Mouse (Mus musculus) kidney, embryonic 14.5 days (tissue): ENCODE data around the gene Ppp1r15b. TPM values are rescaled to one million over a fixed set of nuclear protein-coding genes. Genes with fewer than 3 reads are reported as not detected.
A peak's percentile ranks its signal among the peaks of the same experiment; 100 is the strongest.

Experiments used
- ATAC-seq: fragments of 200-750 bp; cut with Nextera tagmentation; 2 replicates; pipeline ENCODE4 v1.8.0; 2017; ENCODE audit warnings: moderate number of reproducible peaks, mild to moderate bottlenecking, moderate TSS enrichment, moderate library complexity; ENCODE audit not compliant: low FRiP score, low TSS enrichment
- H3K27ac ChIP-seq: fragments of 300-500 bp; sonication (generic); 2 replicates; pipeline ENCODE4 v1.5.1; 2014; ENCODE audit warnings: low read depth, mild to moderate bottlenecking, low read length, moderate library complexity, mixed read lengths
- H3K27me3 ChIP-seq: fragments of 300-500 bp; sonication (generic); 2 replicates; pipeline ENCODE4 v1.6.1; 2014; ENCODE audit warnings: mild to moderate bottlenecking, low read length; ENCODE audit not compliant: control insufficient read depth, insufficient read depth
- H3K36me3 ChIP-seq: fragments of 300-500 bp; sonication (generic); 2 replicates; pipeline ENCODE4 v1.6.1; 2014; ENCODE audit warnings: low read length, mixed read lengths; ENCODE audit not compliant: control insufficient read depth, insufficient read depth
- H3K4me1 ChIP-seq: fragments of 300-500 bp; sonication (generic); 2 replicates; pipeline ENCODE4 v1.6.1; 2014; ENCODE audit warnings: low read length, mixed read lengths; ENCODE audit not compliant: control insufficient read depth, insufficient read depth
- H3K4me2 ChIP-seq: fragments of 300-500 bp; sonication (generic); replicated peaks from 2 replicates; pipeline ENCODE4 v1.6.1; 2014; ENCODE audit warnings: low read depth, mild to moderate bottlenecking, low read length
- H3K4me3 ChIP-seq: fragments of 300-500 bp; sonication (generic); 2 replicates; pipeline ENCODE4 v1.5.1; 2014; ENCODE audit warnings: mild to moderate bottlenecking, low read length
- H3K9ac ChIP-seq: fragments of 300-500 bp; sonication (generic); 2 replicates; pipeline ENCODE4 v1.6.1; 2014; ENCODE audit warnings: low read depth, mild to moderate bottlenecking, low read length, moderate library complexity
- H3K9me3 ChIP-seq: fragments of 300-500 bp; sonication (generic); 2 replicates; pipeline ENCODE4 v1.6.1; 2016; ENCODE audit warnings: low read length; ENCODE audit not compliant: control insufficient read depth
- WGBS: fragments of 180-500 bp; shearing (Covaris S2); extraction: QIAGEN DNeasy Blood & Tissue Kit; methylation state at CpG from one replicate; pipeline ENCODE4 v1.1.7; 2014; 5-methylcytosine and 5-hydroxymethylcytosine counted together
- polyA plus RNA-seq: library from polyadenylated mRNA; unstranded; fragments of >200 nt; fragmentation: Nextera tagmentation; extraction: Ambion mirVana; gene quantifications from 2 replicates; pipeline ENCODE4 v1.2.1, GENCODE M21; 2014

The Ppp1r15b gene
- polyA plus RNA-seq, 1 experiment from 2014 or later, result 49.4 TPM

DNA sequence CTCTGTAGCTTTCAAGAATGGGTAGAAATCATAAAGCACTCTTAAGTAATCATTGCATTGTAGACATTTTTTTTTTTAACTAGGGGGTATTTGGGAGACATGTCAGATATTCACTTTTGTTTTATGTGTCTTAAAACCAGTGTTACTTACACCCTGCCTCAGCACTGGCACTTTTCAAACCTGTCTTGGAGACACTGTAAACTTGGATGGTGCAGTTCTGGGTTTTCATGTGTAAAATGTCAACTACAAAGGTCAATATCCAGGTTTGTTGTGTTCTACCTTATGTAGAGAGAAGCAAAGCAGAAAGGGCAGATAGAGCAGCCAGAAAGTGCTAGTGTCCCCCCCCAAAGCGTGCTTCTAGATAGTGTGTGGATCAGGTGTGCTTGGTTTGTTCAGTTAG is 7.5 kb downstream of the Ppp1r15b start:
- no peak for ATAC-seq
- no peak overlapping the region for H3K27ac ChIP-seq
- H3K4me1 ChIP-seq, result peaks cover 8% of the 10 kb centered on the region
- no peak overlapping the region for H3K4me2 ChIP-seq
- no peak overlapping the region for H3K9ac ChIP-seq
- WGBS, result 89% methylated on average over 1 of the region's 1 CpGs
- H3K36me3 ChIP-seq, result peaks cover 56% of the 10 kb centered on the region
- H3K9me3 ChIP-seq, result no peaks in the 10 kb centered on the region
- H3K4me3 ChIP-seq, result no peak overlapping the region
- H3K27me3 ChIP-seq, result no peaks in the 10 kb centered on the region

- ATAC-seq, result peak; percentile 80
- no peak overlapping the region for H3K9ac ChIP-seq
- H3K4me2 ChIP-seq, result no peak overlapping the region
- H3K27me3 ChIP-seq, result no peaks in the 10 kb centered on the region
- 62% methylated on average over 22 of the region's 22 CpGs for WGBS
- H3K9me3 ChIP-seq, result peaks cover 3% of the 10 kb centered on the region; the same call in 1 of the 2 replicates
- no peaks in the 10 kb centered on the region for H3K4me1 ChIP-seq
- no peaks in the 10 kb centered on the region; the same call in 1 of the 2 replicates for H3K36me3 ChIP-seq
- no peak overlapping the region for H3K27ac ChIP-seq
- H3K4me3 ChIP-seq, result no peak overlapping the region
These were observed 15.4 kb downstream of the Ppp1r15b start for GRCm38 (mm10) chr1:133146014-133147009.

- Histone ChIP-seq H3K36me3 (no peaks in the 10 kb centered on the region), H3K27ac (no peak overlapping the region), H3K9me3 (peaks cover 3% of the 10 kb centered on the region; the same call in 1 of the 2 replicates), H3K9ac (no peak overlapping the region), H3K4me1 (no peaks in the 10 kb centered on the region), H3K4me3 (no peak overlapping the region), H3K4me2 (no peak overlapping the region), H3K27me3 (no peaks in the 10 kb centered on the region)
- ATAC-seq, result no peak
- WGBS, result 79% methylated on average over 5 of the region's 5 CpGs
These were observed 16.4 kb downstream of the Ppp1r15b start for GRCm38 (mm10) chr1:133147324-133147723.

GRCm38 (mm10) chr1:133148122-133148521 is 17.2 kb downstream of the Ppp1r15b start:
- no peak for ATAC-seq

DNA sequence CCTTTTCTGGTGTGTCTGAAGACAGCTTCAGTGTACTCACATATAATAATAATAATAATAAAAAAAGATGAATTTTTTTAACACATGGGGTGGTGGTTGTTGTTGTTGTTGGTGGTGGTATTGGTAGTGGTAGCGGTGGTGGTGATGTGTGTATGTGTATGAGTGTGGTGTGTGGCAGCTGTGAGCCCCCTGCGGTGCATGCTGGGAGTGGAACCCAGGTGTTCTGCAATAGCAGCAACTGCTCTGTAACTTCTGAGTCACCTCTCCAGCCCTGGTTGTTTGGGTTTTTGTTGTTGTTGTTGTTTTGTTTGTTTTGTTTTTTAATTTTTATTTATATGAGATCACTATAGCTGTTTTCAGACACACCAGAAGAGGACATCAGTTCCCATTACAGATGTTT is 19.6 kb downstream of the Ppp1r15b start:
- 89% methylated on average over 2 of the region's 2 CpGs for WGBS
- Histone ChIP-seq H3K4me1 (no peaks in the 10 kb centered on the region), H3K36me3 (no peaks in the 10 kb centered on the region), H3K4me3 (no peak overlapping the region), H3K9ac (no peak overlapping the region), H3K27me3 (no peaks in the 10 kb centered on the region), H3K4me2 (no peak overlapping the region), H3K27ac (no peak overlapping the region), H3K9me3 (peaks cover 3% of the 10 kb centered on the region; the same call in 1 of the 2 replicates)
- no peak for ATAC-seq

More at GRCm38 (mm10) chr1:133148122-133148521, 17.2 kb downstream of the Ppp1r15b start:
- H3K36me3 ChIP-seq, result no peaks in the 10 kb centered on the region
- 91% methylated on average over 8 of the region's 8 CpGs for WGBS
- no peak overlapping the region for H3K4me3 ChIP-seq
- H3K4me2 ChIP-seq, result no peak overlapping the region
- no peak overlapping the region for H3K9ac ChIP-seq
- no peaks in the 10 kb centered on the region for H3K27me3 ChIP-seq
- no peak overlapping the region for H3K27ac ChIP-seq
- H3K4me1 ChIP-seq, result no peaks in the 10 kb centered on the region
- H3K9me3 ChIP-seq, result peaks cover 3% of the 10 kb centered on the region; the same call in 1 of the 2 replicates

DNA sequence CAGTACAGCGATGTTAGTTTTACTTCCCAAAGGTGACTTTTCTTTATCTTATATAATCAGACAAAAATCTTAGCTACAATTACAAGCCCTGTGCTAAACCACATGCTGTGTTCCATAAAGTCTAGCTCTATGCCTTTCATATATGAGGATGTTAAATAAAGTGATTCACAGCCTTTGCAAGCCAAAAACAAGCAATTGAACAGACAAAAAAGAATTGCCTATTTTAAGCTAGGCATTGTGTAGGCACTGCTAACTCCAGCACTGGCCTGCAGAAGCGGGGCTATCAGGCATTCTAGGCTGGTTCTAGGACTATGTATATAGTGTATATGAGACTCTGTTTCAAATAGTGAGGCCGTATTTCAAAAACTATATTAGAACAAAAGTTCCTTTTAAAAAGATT is 21.3 kb downstream of the Ppp1r15b start:
- no peak for ATAC-seq
- Histone ChIP-seq H3K9me3 (peaks cover 3% of the 10 kb centered on the region; the same call in 1 of the 2 replicates), H3K27me3 (no peaks in the 10 kb centered on the region), H3K27ac (no peak overlapping the region), H3K4me1 (no peaks in the 10 kb centered on the region), H3K4me2 (no peak overlapping the region), H3K4me3 (no peak overlapping the region), H3K36me3 (no peaks in the 10 kb centered on the region), H3K9ac (no peak overlapping the region)
- 89% methylated on average over 3 of the region's 3 CpGs for WGBS

DNA sequence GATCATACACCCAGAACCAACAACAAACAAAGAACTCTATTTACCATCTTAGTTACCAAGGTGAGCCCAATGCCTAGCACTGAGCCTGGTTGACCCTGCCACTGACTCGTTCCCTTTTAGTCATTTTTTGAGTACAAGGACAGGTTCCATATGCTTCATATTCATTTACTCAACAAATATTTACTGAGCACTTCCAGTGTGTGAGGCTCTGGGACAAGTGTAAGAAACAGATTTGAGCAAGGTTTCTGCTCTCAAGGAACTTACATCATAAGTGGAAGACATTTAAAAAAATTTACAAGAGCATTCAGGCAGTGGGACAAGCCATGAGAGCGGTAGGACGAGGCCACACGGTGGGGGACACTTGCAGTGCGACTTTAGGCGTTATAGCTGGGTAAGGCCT is 24.3 kb downstream of the Ppp1r15b start:
- WGBS, result 84% methylated on average over 6 of the region's 6 CpGs
- no peaks in the 10 kb centered on the region for H3K36me3 ChIP-seq
- H3K27me3 ChIP-seq, result no peaks in the 10 kb centered on the region
- H3K27ac ChIP-seq, result no peak overlapping the region
- H3K4me3 ChIP-seq, result no peak overlapping the region
- H3K9ac ChIP-seq, result no peak overlapping the region
- no peak overlapping the region for H3K4me2 ChIP-seq
- ATAC-seq, result no peak
- H3K9me3 ChIP-seq, result no peaks in the 10 kb centered on the region
- H3K4me1 ChIP-seq, result no peaks in the 10 kb centered on the region

DNA sequence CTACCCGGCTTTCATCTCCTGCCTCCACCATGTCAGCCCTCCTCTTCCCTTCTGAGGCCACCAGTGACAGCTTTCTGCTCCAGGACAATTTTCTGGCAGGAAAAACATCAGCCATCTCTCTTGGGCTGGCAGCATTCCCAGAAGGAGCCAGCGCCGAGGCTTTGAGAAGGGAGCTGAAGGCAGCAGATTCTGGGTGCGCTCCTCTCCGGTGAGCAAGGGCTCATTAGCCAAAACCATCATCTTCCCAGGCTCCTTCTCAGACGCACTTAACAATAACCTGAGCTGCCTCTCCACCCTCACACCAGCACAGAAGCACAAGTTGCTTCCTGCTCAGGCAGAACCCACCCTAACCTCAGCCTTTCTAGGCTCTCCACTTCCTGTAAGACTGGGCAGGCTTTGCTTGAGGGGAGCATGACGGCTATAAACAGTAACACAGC is 28.2 kb downstream of the Ppp1r15b start:
- Histone ChIP-seq H3K9ac (no peak overlapping the region), H3K27me3 (peaks cover 29% of the 10 kb centered on the region), H3K4me1 (peaks cover 3% of the 10 kb centered on the region; the same call in 1 of the 2 replicates), H3K9me3 (no peaks in the 10 kb centered on the region), H3K27ac (no peak overlapping the region), H3K4me2 (0 out of 2 replicates have a peak overlapping the region, but pooled peaks have one; percentile 3), H3K4me3 (no peak overlapping the region), H3K36me3 (no peaks in the 10 kb centered on the region)
- 47% methylated on average over 7 of the region's 7 CpGs for WGBS
- ATAC-seq, result no peak

DNA sequence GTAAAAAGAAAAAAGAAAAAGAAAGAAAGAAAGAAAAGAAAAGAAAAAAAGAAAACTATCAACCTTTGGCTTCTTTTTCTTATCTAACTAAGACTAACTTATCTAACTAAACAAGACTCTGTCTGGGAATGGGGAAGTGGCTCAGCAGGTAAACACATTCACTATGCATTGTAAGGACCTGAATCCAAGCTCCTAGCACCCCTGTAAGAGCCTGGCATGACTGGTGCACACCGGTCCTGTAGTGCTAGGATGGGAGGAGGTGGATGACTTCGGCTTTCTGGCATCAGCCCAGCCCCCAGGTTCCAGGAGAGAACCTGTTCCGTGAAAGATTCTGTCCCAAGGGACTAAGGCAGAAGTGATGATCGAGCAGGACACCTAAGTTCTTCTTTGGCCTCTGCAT is 30.6 kb downstream of the Ppp1r15b start:
- H3K27ac ChIP-seq, result no peak overlapping the region
- H3K4me3 ChIP-seq, result no peak overlapping the region
- H3K4me1 ChIP-seq, result peaks cover 3% of the 10 kb centered on the region; the same call in 1 of the 2 replicates
- H3K9me3 ChIP-seq, result no peaks in the 10 kb centered on the region
- WGBS, result 57% methylated on average over 4 of the region's 4 CpGs
- no peaks in the 10 kb centered on the region for H3K36me3 ChIP-seq
- no peak overlapping the region for H3K4me2 ChIP-seq
- no peak overlapping the region for H3K9ac ChIP-seq
- ATAC-seq, result no peak
- peaks cover 35% of the 10 kb centered on the region for H3K27me3 ChIP-seq
